Mouse (Mus musculus) limb, embryonic 15.5 days (tissue): ENCODE results near the gene Medag. TPM values are rescaled to one million over a fixed set of nuclear protein-coding genes. Genes with fewer than 3 reads are reported as not detected.

Source experiments
- ATAC-seq: fragments of 200-750 bp; cut with Nextera tagmentation; 2 replicates; pipeline ENCODE4 v1.8.0; 2017; ENCODE audit warnings: low read depth, moderate TSS enrichment; ENCODE audit not compliant: insufficient number of reproducible peaks, low FRiP score, low TSS enrichment
- H3K27ac ChIP-seq: fragments of 300-500 bp; sonication (generic); 2 replicates; pipeline ENCODE4 v1.5.1; 2015; ENCODE audit warnings: moderate library complexity, mild to moderate bottlenecking, inconsistent platforms
- H3K27me3 ChIP-seq: fragments of 300-500 bp; sonication (generic); 2 replicates; pipeline ENCODE4 v1.6.1; 2015; ENCODE audit warnings: inconsistent platforms
- H3K36me3 ChIP-seq: fragments of 300-500 bp; sonication (generic); 2 replicates; pipeline ENCODE4 v1.6.1; 2015; ENCODE audit warnings: inconsistent platforms
- H3K4me1 ChIP-seq: fragments of 300-500 bp; sonication (generic); 2 replicates; pipeline ENCODE4 v1.6.1; 2015; ENCODE audit warnings: inconsistent platforms
- H3K4me2 ChIP-seq: fragments of 300-500 bp; sonication (generic); 2 replicates; pipeline ENCODE4 v1.6.1; 2015; ENCODE audit warnings: mild to moderate bottlenecking, inconsistent platforms
- H3K4me3 ChIP-seq: fragments of 300-500 bp; sonication (generic); 2 replicates; pipeline ENCODE4 v1.5.1; 2015; ENCODE audit warnings: mild to moderate bottlenecking, inconsistent platforms
- H3K9ac ChIP-seq: fragments of 300-500 bp; sonication (generic); 2 replicates; pipeline ENCODE4 v1.6.1; 2015; ENCODE audit warnings: inconsistent platforms
- H3K9me3 ChIP-seq: fragments of 300-500 bp; sonication (generic); 2 replicates; pipeline ENCODE4 v1.6.1; 2016; ENCODE audit warnings: inconsistent platforms
- WGBS: fragments of 180-500 bp; shearing (Covaris S2); methylation state at CpG from one replicate; pipeline ENCODE4 v1.1.7; 2015; 5-methylcytosine and 5-hydroxymethylcytosine counted together
- polyA plus RNA-seq: library from polyadenylated mRNA; unstranded; fragments of >200 nt; fragmentation: Nextera tagmentation; extraction: Ambion mirVana; gene quantifications from 2 replicates; pipeline ENCODE4 v1.2.1, GENCODE M21; 2015

Gene Medag
- polyA plus RNA-seq, 1 experiment from 2014 or later, result 4.2 TPM

GRCm38 (mm10) chr5:149462071-149462470 is 50.5 kb downstream of the Medag start:
- no peak for ATAC-seq
- H3K4me2 ChIP-seq, result no peak overlapping the region
- no peaks in the 10 kb centered on the region for H3K36me3 ChIP-seq
- no peak overlapping the region for H3K27ac ChIP-seq
- H3K4me1 ChIP-seq, result 0 out of 2 replicates have a peak, but pooled peaks cover 3% of the 10 kb centered on the region
- 75% methylated on average over 3 of the region's 3 CpGs for WGBS
- no peak overlapping the region for H3K9ac ChIP-seq
- no peaks in the 10 kb centered on the region for H3K27me3 ChIP-seq
- no peaks in the 10 kb centered on the region for H3K9me3 ChIP-seq
- H3K4me3 ChIP-seq, result no peak overlapping the region

- 23% methylated on average over 4 of the region's 5 CpGs for WGBS
- no peak overlapping the region for H3K9ac ChIP-seq
- no peak overlapping the region for H3K4me3 ChIP-seq
- H3K9me3 ChIP-seq, result no peaks in the 10 kb centered on the region
- no peaks in the 10 kb centered on the region for H3K36me3 ChIP-seq
- 0 out of 2 replicates have a peak, but pooled peaks cover 3% of the 10 kb centered on the region for H3K4me1 ChIP-seq
- H3K27ac ChIP-seq, result no peak overlapping the region
- ATAC-seq, result no peak
- no peak overlapping the region for H3K4me2 ChIP-seq
- H3K27me3 ChIP-seq, result no peaks in the 10 kb centered on the region
Measured at GRCm38 (mm10) chr5:149465305-149465704, 53.8 kb downstream of the Medag start.

- H3K9ac ChIP-seq, result no peak overlapping the region
- no peak for ATAC-seq
Measured at GRCm38 (mm10) chr5:149474142-149474541, 62.6 kb downstream of the Medag start.

GRCm38 (mm10) chr5:149474701-149475468 is 63.3 kb downstream of the Medag start:
- H3K4me2 ChIP-seq, result no peak overlapping the region
- no peaks in the 10 kb centered on the region for H3K36me3 ChIP-seq
- no peak overlapping the region for H3K4me3 ChIP-seq
- no peak overlapping the region for H3K27ac ChIP-seq
- no peak overlapping the region for H3K9ac ChIP-seq
- no peaks in the 10 kb centered on the region for H3K27me3 ChIP-seq
- no peaks in the 10 kb centered on the region for H3K9me3 ChIP-seq
- WGBS, result 86% methylated on average over 16 of the region's 16 CpGs
- H3K4me1 ChIP-seq, result no peaks in the 10 kb centered on the region
- no peak for ATAC-seq

More at GRCm38 (mm10) chr5:149474142-149474541, 62.6 kb downstream of the Medag start:
- Histone ChIP-seq H3K27me3 (no peaks in the 10 kb centered on the region), H3K9me3 (no peaks in the 10 kb centered on the region), H3K4me1 (no peaks in the 10 kb centered on the region), H3K36me3 (no peaks in the 10 kb centered on the region), H3K27ac (no peak overlapping the region), H3K4me2 (no peak overlapping the region), H3K4me3 (no peak overlapping the region)
- WGBS, result 96% methylated on average over 9 of the region's 9 CpGs

Other genes with a start within 250 kb of the Medag start
- gene Uspl1, start 227.4 kb upstream of the Medag start, polyA plus RNA-seq, result 38.2 and 41.1 TPM in 2 replicates
- gene Hmgb1, start 227.3 kb upstream of the Medag start, polyA plus RNA-seq, result 1,175 and 1,273 TPM in 2 replicates
- gene Alox5ap, start 147.0 kb upstream of the Medag start, polyA plus RNA-seq, result 23.8 and 25.3 TPM in 2 replicates
- 0.32 and 0.41 TPM in 2 replicates for gene Tex26, start 27.9 kb downstream of the Medag start, polyA plus RNA-seq
- gene Wdr95, start 116.9 kb downstream of the Medag start, polyA plus RNA-seq, result 0.19 and 0.46 TPM in 2 replicates
- gene Hsph1, start 224.6 kb downstream of the Medag start, polyA plus RNA-seq, result 50.0 and 50.2 TPM in 2 replicates